Mouse (Mus musculus): Measurements from ENCODE around the gene Dupd1.
"Not testable (repeated sequence)": the region's sequence is repeated elsewhere in the genome, so short reads cannot be mapped to it uniquely, and the experiment has no call there.

The Dupd1 gene

DNA sequence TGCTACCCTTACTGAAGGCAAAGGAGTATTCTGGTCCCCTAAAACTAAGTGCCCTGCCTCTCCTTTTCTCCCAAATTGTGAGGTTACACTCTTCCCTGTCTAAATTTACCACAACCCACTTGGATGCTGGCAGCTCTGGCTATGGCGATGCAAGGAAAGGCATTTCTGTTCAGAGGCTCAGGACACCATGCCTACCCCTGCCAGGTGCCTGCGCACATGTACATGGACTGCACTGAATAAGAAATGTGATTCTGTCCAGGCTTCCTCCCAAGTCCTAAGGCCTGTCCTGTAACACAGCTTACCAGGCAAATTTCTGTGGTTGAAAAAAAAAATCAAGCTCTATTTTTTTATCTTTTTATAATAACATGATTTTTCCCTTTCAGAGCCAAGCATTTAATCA lies 38.2 kb downstream of the Dupd1 start:
- no peak for DNase-seq (ENCODE audit: low spot score)

DNA sequence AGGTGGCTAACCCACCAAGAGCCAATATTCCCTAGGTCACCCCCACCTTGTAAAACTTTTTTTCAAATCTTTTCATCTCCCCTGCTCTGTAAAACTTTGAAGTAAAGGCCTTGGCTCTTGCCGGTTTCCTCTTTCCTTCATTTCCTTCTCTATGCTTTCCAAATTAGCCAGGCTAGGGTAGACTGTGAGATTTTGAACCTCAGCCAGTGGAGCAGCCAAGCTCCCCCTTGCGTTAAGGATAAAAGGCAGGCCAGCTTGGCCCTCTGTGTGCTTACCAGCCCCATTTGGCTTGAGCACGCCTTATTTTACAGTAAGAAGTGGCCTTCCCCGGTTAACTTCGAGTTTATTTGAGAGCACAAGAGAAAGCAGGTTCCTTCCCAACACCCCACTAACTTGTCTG lies 39.9 kb downstream of the Dupd1 start:
- no peak for DNase-seq (ENCODE audit: low spot score)

DNA sequence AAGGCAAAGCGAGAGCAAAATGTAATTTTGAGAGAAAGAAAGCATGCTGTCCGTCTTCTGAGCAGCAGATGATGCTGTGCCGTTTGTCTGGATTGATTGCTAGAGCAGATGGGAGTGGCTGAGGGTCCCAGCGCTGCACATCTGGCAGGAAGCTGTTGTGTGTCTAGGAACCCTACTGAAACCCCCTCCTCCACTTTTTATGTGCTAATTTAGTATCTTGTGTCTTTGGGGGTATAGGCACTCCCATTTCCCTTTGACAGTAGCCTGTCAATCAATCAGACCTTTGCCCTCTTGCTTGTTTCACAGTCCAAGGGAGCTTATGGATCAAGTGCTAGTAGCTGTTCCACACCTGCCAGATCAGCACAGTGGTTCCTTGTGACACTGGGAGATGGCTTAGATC lies 41.3 kb downstream of the Dupd1 start:
- no peak for DNase-seq (ENCODE audit: low spot score)

DNA sequence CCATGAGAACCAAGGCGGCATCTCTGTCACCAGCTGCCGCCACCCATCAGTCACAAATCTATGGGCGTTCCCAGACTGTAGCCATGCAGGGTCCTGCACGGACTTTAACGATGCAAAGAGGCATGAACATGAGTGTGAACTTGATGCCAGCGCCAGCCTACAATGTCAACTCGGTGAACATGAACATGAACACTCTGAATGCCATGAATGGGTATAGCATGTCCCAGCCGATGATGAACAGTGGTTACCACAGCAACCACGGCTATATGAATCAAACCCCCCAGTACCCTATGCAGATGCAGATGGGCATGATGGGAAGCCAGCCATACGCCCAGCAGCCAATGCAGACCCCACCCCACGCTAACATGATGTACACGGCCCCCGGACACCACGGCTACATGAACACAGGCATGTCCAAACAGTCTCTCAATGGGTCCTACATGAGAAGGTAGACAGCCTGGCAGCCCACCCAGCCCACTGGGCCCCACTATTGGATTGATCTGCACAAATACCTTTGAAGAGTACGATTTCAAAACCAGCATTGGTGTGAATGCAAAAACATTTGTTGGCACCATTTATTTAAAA lies 43.9 kb downstream of the Dupd1 start:
- not testable (repeated sequence) for DNase-seq (ENCODE audit: low spot score)

DNA sequence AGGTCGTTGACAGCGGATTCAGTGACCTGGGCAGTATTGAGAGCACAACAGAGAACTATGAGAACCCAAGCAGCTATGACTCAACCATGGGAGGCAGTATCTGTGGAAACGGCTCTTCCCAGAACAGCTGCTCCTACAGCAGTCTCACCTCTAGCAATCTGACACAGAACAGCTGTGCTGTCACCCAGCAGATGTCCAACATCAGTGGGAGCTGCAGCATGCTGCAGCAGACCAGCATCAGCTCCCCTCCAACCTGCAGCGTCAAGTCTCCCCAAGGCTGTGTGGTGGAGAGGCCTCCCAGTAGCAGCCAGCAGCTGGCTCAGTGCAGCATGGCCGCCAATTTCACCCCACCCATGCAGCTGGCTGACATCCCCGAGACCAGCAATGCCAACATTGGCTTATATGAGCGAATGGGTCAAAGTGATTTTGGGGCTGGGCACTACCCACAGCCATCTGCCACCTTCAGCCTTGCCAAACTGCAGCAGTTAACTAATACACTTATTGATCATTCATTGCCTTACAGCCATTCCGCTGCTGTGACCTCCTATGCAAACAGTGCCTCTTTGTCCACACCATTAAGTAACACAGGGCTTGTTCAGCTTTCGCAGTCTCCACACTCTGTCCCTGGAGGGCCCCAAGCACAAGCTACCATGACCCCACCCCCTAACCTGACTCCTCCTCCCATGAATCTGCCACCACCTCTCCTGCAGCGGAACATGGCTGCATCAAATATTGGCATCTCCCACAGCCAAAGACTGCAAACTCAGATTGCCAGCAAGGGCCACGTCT lies 44.5 kb downstream of the Dupd1 start:
- no peak for DNase-seq (ENCODE audit: low spot score)

DNA sequence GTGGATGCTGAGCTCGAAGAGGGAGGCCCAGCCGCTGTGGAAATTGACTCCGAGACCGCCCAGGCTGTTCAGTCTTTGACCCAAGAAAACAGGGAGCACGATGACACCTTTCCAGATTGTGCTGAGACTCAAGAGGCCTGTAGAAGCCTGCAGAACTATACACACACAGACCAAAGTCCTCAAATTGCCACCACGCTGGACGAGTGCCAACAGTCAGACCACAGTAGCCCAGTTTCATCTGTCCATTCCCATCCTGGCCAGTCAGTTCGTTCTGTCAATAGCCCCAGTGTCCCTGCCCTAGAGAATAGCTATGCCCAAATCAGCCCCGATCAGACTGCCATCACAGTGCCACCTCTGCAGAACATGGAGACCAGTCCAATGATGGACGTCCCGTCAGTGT lies 45.2 kb downstream of the Dupd1 start:
- DNase-seq (ENCODE audit: low spot score), result no peak

DNA sequence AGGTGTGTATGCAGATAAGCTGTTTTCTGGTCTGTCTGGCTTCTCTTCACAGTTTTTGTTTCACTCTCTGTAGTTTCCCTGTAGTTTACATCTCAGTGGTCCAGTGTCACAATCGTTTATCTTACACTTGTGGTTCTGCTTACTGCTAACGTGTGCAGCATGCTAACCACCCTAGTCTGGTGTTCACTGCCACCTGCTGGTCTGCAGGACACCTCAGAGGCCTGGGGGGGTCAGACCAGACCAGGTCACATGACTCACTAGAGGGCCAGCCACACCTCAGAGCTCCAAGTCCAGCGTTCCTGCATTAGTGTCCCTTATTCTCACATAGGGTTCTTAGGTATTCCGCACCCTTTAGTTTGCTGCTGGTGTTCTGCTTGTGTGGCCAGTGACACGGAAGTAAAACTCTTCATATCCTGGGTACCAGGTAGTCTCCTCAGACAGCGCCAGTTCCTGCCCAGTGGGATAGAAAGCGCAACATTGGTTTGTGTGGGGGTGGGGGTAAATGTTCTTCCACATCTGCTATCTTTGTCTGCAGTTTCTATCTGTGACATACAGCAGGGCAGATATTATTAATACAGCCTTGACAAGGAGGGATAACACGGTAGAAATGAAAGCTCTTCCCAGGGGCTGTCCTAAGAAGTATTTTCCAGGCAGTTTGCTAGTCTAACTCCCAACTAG lies 51.8 kb downstream of the Dupd1 start:
- DNase-seq (ENCODE audit: low spot score), result no peak

DNA sequence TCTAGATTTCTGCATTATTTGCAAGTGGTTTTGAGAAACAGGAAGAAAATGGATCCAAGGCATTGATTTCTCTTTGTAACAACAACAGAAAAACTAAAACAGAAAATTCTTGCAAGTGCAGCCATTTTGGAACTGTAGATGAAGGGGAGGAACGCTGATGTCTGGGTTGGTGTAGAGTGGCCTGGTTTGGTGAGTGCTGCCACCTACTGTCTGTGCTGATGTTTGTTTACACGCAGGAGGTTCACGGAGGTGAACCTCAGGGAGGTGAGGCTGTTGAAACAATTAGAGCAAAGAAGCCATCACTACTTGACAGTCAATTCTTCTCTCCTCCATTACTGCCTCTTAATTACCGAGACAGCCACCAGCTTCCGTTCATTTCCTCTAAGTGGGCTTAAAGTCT lies 54.7 kb downstream of the Dupd1 start:
- DNase-seq (ENCODE audit: low spot score), result no peak

DNA sequence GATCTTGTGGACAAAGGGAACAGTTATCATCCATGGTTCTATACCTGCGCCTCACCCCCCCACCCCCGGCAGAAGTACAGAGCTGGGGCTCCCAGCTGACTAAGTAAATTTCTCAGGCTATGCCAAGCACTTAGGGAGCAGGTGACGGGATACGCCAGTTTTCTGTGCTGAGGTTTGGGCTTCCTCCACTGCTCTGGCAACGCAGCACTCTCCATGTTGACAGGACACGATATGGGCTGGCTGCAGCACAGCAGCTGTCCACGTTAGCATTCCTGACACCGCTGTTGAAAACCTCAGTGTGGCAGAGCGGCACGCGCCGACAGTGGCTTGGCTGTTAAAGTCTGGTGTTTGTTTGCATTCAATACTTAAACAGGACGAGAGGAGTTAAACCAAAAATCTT lies 55.2 kb downstream of the Dupd1 start:
- no peak for DNase-seq (ENCODE audit: low spot score)

DNA sequence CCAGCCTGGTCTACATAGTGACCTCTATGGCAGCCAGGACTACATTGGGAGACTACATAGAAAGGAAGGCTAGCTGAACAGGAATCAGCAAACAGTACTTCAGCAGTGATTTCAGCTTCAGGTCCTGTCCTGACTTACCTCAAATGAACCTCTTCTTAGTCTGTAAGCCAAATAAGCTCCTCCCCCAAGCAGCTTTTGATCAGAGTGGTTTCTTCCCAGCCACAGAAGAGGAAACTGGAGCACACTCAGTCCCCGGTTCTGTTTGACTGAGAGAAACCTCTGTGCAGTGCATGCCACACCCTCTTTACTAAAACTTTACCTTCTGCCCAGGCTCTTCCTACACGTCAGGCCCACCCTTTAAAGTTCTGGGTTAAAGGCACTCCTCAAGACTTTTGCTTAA lies 60.6 kb downstream of the Dupd1 start:
- DNase-seq (ENCODE audit: low spot score), result no peak

DNA sequence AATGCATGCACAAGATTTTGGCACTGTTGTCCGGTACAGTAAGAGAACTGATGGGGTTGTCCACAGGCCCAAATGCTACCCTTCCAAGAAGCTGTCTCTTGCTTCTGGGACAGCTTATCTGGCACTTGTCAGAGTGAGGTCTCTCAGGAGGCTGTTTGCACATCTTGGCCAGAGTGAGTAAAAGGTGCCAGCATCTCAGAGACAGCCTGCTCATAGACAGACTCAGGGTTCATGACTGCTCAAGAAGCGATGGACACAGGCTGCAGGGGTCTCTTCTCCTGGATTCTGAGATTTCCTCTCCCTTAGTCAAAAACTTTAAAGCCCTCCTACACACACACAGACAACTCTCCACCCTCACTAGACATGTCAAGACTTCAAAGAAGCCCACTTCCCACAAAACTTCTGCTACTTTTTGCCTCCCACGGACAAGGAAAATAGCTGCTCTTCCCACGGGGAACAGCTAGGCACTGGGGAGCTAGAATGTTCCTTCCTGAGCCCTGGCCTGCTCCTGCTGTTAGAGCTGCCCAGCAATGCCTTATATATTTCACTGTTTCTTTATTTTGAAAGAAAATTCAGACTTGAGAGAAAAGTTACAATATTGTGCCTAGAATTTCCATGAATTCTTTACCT lies 73.5 kb downstream of the Dupd1 start:
- no peak for DNase-seq (ENCODE audit: low spot score)

DNA sequence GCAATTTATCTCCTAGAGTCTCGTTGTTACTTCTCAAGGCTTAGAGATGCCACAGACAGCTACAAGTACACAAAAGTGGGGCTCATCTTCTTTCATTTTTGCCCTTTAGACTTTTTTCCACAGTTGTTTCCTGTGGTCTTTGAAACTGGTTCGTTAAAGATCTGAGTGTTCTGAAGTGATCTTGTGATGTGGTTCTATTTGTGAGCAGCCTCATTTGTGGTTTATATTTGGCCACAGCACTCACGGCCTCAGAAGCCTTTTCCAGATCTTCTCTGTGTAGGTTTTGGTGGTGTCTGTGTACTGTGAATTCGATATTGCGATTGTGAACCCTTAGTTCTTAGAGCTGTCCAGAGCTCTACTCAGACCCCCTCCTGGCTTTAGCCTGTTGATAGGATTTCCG lies 77.8 kb downstream of the Dupd1 start:
- DNase-seq (ENCODE audit: low spot score), result no peak

DNA sequence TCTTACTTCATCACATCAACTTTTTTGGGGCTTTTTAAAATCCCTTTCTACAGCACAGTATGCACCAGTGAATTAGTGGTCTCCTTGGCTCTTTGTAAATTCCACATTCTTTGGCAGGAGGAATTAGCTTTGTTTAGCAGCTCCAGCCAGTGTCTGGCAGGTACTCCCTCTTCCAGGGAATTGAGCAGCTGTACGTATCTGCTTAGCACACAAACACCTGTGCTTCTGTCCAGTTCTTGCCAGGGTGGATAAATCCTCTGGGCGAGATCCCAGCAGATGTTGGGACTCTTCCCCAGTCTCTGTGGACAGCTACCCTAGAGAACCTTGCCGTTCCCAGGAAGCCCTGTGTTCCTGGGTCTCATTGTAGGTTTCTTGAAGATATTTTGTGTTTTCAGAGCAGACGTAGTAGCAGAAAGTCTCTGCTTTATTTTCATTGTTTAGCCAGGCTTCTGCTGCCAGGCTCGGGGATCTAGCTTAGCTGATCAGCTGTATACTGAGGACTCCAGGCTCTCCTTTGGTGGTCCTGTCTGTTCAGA lies 82.6 kb downstream of the Dupd1 start:
- no peak for DNase-seq (ENCODE audit: low spot score)
